Mouse (Mus musculus) kidney, adult 2 months (tissue): ENCODE data around the gene Arl13b. TPM values are rescaled to one million over a fixed set of nuclear protein-coding genes. Genes with fewer than 3 reads are reported as not detected.

Experiments
- DNase-seq: peaks from one replicate; pipeline ENCODE4 v3.0.0; 2021
- H3K27ac ChIP-seq: fragments of 200-500 bp; 2 replicates; pipeline ENCODE4 v1.5.1; 2012; ENCODE audit warnings: low read depth, low read length, control low read depth, inconsistent platforms; ENCODE audit not compliant: insufficient read depth
- H3K27me3 ChIP-seq: fragments of 200-500 bp; replicated peaks from 2 replicates; pipeline ENCODE4 v1.6.1; 2012; ENCODE audit warnings: mild to moderate bottlenecking, moderate library complexity, low read length, inconsistent platforms; ENCODE audit not compliant: control insufficient read depth, insufficient read depth
- H3K36me3 ChIP-seq: fragments of 200-500 bp; 2 replicates; pipeline ENCODE4 v1.6.1; 2012; ENCODE audit warnings: mild to moderate bottlenecking, moderate library complexity, low read length, inconsistent platforms; ENCODE audit not compliant: control insufficient read depth, insufficient read depth
- H3K4me1 ChIP-seq: fragments of 200-500 bp; 2 replicates; pipeline ENCODE4 v1.6.1; 2011; ENCODE audit warnings: low read length; ENCODE audit not compliant: control insufficient read depth, insufficient read depth
- H3K4me3 ChIP-seq: fragments of 200-500 bp; 2 replicates; pipeline ENCODE4 v1.5.1; 2011; ENCODE audit warnings: mild to moderate bottlenecking, low read depth, low read length, control low read depth; ENCODE audit not compliant: insufficient read depth
- CTCF ChIP-seq: fragments of 200-500 bp; conservative IDR thresholded peaks from 2 replicates; pipeline ENCODE4 v1.5.1; 2011; ENCODE audit warnings: low read depth, mild to moderate bottlenecking, control low read depth, low read length, moderate library complexity, mixed read lengths; ENCODE audit not compliant: insufficient read depth, insufficient read length
- POLR2A ChIP-seq: fragments of 200-500 bp; IDR thresholded peaks from one replicate; pipeline ENCODE4 v1.6.1; 2011; ENCODE audit warnings: low read depth, low read length, control low read depth
- WGBS: fragments of 180-500 bp; shearing (Covaris S2); methylation state at CpG from one replicate; pipeline ENCODE4 v1.1.7; 2018; 5-methylcytosine and 5-hydroxymethylcytosine counted together
- polyA plus RNA-seq: library from polyadenylated mRNA; depleted of rRNA; stranded (reverse); fragments of >200 nt; gene quantifications from 2 replicates; pipeline ENCODE4 v1.2.3, GENCODE M21; 2012

Gene Arl13b
- polyA plus RNA-seq, 1 experiment: 2.5 TPM

- 79% methylated on average over 1 of the region's 1 CpGs for WGBS
- DNase-seq: no peak
- Histone ChIP-seq H3K4me3 (no peak overlapping the region), H3K27me3 (no peaks in the 10 kb centered on the region), H3K27ac (no peak overlapping the region), H3K36me3 (no peaks in the 10 kb centered on the region), H3K4me1 (no peaks in the 10 kb centered on the region)
- TF ChIP-seq POLR2A: no peak
- TF ChIP-seq CTCF: no peak
Observed at GRCm38 (mm10) chr16:62796608-62797007, 50.2 kb downstream of the Arl13b start.

- H3K4me1 ChIP-seq: peaks cover 9% of the 10 kb centered on the region; the same call in 1 of the 2 replicates
- no peaks in the 10 kb centered on the region for H3K36me3 ChIP-seq
- no peak for TF ChIP-seq CTCF
- peak; percentile 62 for TF ChIP-seq POLR2A
- peak within 1 kb of the TSS; percentile 87 for H3K27ac ChIP-seq
- peak within 1 kb of the TSS; percentile 99 for H3K4me3 ChIP-seq
- peak; percentile 98 for DNase-seq
- H3K27me3 ChIP-seq: no peaks in the 10 kb centered on the region
- WGBS: 2% methylated on average over 41 of the region's 41 CpGs
Observed at GRCm38 (mm10) chr16:62786621-62787331, 60.1 kb downstream of the Arl13b start, which contains the start of gene Nsun3. Gene Nsun3, minus strand, starts transcription at chr16:62786818.

- H3K4me3 ChIP-seq: no peak overlapping the region
- H3K36me3 ChIP-seq: no peaks in the 10 kb centered on the region
- no peaks in the 10 kb centered on the region for H3K27me3 ChIP-seq
- peaks cover 7% of the 10 kb centered on the region; the same call in 1 of the 2 replicates for H3K4me1 ChIP-seq
- TF ChIP-seq CTCF: peak; percentile 33
- TF ChIP-seq POLR2A: no peak
- H3K27ac ChIP-seq: no peak overlapping the region
- 42% methylated on average over 5 of the region's 5 CpGs for whole genome bisulfite sequencing
- peak; percentile 27 for DNase-seq
Observed at GRCm38 (mm10) chr16:62782229-62782628, 64.6 kb downstream of the Arl13b start.

- no peaks in the 10 kb centered on the region for H3K4me1 ChIP-seq
- no peak overlapping the region for H3K27ac ChIP-seq
- TF ChIP-seq POLR2A (no peak), CTCF (no peak)
- no peaks in the 10 kb centered on the region for H3K36me3 ChIP-seq
- WGBS: 53% methylated on average over 10 of the region's 10 CpGs
- DNase-seq: no peak
- H3K4me3 ChIP-seq: no peak overlapping the region
- no peaks in the 10 kb centered on the region for H3K27me3 ChIP-seq
Observed at GRCm38 (mm10) chr16:62778282-62778681, 68.6 kb downstream of the Arl13b start.

- Histone ChIP-seq H3K27me3 (no peaks in the 10 kb centered on the region), H3K4me1 (no peaks in the 10 kb centered on the region), H3K4me3 (no peak overlapping the region), H3K27ac (no peak overlapping the region), H3K36me3 (no peaks in the 10 kb centered on the region)
- no peak for TF ChIP-seq POLR2A
- DNase-seq: no peak
- 95% methylated on average over 11 of the region's 11 CpGs for WGBS
Observed at GRCm38 (mm10) chr16:62776034-62776433, 70.8 kb downstream of the Arl13b start.

GRCm38 (mm10) chr16:62773462-62773861 lies 73.4 kb downstream of the Arl13b start:
- H3K27me3 ChIP-seq: no peaks in the 10 kb centered on the region
- TF ChIP-seq POLR2A (no peak), CTCF (no peak; the same call in 1 of the 2 replicates)
- no peak overlapping the region for H3K4me3 ChIP-seq
- DNase-seq: no peak
- H3K36me3 ChIP-seq: no peaks in the 10 kb centered on the region
- no peak overlapping the region for H3K27ac ChIP-seq
- whole genome bisulfite sequencing: 81% methylated on average over 4 of the region's 4 CpGs
- no peaks in the 10 kb centered on the region for H3K4me1 ChIP-seq

- peak; percentile 31 for DNase-seq
- H3K27ac ChIP-seq: no peak overlapping the region
- no peak overlapping the region for H3K4me3 ChIP-seq
- no peak for TF ChIP-seq POLR2A
- no peaks in the 10 kb centered on the region for H3K36me3 ChIP-seq
- H3K27me3 ChIP-seq: no peaks in the 10 kb centered on the region
- 95% methylated on average over 2 of the region's 2 CpGs for whole genome bisulfite sequencing
- H3K4me1 ChIP-seq: no peaks in the 10 kb centered on the region
Observed at GRCm38 (mm10) chr16:62758340-62758739, 88.5 kb downstream of the Arl13b start.
